Mouse (Mus musculus): ENCODE measurements at regions not wholly inside any gene's neighbourhood (a gene's known extent, or its start where the extent isn't known, plus 50 kb on each side); places are given as distances from the start of the nearest gene placed in this dataset.
"Not testable (repeated sequence)": the region's sequence is repeated elsewhere in the genome, so short reads cannot be mapped to it uniquely, and the experiment has no call there.

GRCm38 (mm10) chr16:30795501-30795904 lies 196.0 kb downstream of the Fam43a start:
- peaks cover 22% of the 10 kb centered on the region for H3K4me1 ChIP-seq
- H3K4me2 ChIP-seq: no peak overlapping the region
- H3K36me3 ChIP-seq (ENCODE audit: poor library complexity, severe bottlenecking): no peaks in the 10 kb centered on the region
- H3K9me3 ChIP-seq (replicated peaks): no peaks in the 10 kb centered on the region
- 92% methylated on average over 5 of the region's 5 CpGs for WGBS
- ATAC-seq: no peak
- H3K27ac ChIP-seq: no peak overlapping the region
- H3K9ac ChIP-seq: no peak overlapping the region
- H3K27me3 ChIP-seq: no peaks in the 10 kb centered on the region
- H3K4me3 ChIP-seq: no peak overlapping the region

GRCm38 (mm10) chr16:30796103-30796502 lies 196.6 kb downstream of the Fam43a start:
- Histone ChIP-seq H3K9ac (no peak overlapping the region), H3K27me3 (no peaks in the 10 kb centered on the region), H3K4me3 (no peak overlapping the region), H3K9me3 (replicated peaks) (no peaks in the 10 kb centered on the region), H3K36me3 (ENCODE audit: poor library complexity, severe bottlenecking) (no peaks in the 10 kb centered on the region), H3K4me2 (no peak overlapping the region), H3K4me1 (peaks cover 16% of the 10 kb centered on the region), H3K27ac (no peak overlapping the region)
- 95% methylated on average over 6 of the region's 6 CpGs for WGBS
- no peak for ATAC-seq

DNA sequence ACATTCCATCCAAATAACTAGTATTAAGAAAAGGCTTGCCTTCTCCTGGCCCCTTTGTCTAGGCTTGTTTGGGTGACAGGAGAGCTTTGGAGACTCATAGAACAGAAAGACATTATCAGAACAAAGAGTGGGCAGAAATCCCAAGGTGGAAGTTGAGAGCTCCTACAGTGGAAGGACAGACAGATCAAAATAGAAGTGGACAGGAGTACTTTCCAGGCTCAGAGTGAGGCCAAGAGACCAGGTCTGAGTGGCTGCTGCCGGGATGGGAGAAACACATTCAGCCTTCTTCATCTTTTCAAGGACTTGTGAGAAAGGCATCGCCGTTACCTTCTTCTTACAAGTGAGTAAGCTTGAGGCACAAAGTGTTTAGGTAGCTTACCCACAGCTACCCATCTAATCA lies 197.5 kb downstream of the Fam43a start:
- WGBS: 87% methylated on average over 3 of the region's 3 CpGs
- no peak for ATAC-seq

DNA sequence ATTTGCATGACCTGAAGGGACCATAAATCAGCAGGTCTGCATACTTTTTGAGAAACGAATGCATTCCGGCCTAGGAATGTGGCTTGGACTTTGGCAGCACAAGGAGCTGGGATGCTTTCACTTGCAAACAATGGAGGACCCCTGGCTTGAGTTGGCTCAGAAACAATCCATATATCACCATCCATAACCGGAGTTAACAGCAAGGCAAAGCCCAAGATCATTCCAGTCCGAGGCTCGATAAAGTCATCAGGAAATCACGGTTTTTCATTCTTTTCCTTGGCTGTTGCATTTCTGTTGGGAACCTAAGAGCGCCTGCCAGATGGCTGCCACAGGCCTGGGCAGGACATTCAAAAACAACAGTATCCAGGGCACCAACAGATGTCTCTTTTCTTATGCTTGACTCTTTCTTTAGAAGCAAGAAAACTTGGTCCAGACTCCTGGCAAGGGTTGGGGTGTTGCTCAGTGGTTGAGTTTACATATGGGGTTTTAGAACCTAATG lies 198.5 kb downstream of the Fam43a start:
- WGBS: 79% methylated on average over 7 of the region's 7 CpGs
- Histone ChIP-seq H3K4me2 (no peak overlapping the region), H3K27ac (no peak overlapping the region), H3K36me3 (ENCODE audit: poor library complexity, severe bottlenecking) (no peaks in the 10 kb centered on the region), H3K9ac (no peak overlapping the region), H3K4me3 (no peak overlapping the region), H3K27me3 (no peaks in the 10 kb centered on the region), H3K9me3 (replicated peaks) (no peaks in the 10 kb centered on the region), H3K4me1 (peaks cover 9% of the 10 kb centered on the region)
- ATAC-seq: no peak

More for the DNA sequence above, 197.5 kb downstream of the Fam43a start:
- Histone ChIP-seq H3K27ac (no peak overlapping the region), H3K4me3 (no peak overlapping the region), H3K9me3 (replicated peaks) (no peaks in the 10 kb centered on the region), H3K9ac (no peak overlapping the region), H3K4me1 (peaks cover 16% of the 10 kb centered on the region), H3K27me3 (no peaks in the 10 kb centered on the region), H3K4me2 (no peak overlapping the region), H3K36me3 (ENCODE audit: poor library complexity, severe bottlenecking) (no peaks in the 10 kb centered on the region)

DNA sequence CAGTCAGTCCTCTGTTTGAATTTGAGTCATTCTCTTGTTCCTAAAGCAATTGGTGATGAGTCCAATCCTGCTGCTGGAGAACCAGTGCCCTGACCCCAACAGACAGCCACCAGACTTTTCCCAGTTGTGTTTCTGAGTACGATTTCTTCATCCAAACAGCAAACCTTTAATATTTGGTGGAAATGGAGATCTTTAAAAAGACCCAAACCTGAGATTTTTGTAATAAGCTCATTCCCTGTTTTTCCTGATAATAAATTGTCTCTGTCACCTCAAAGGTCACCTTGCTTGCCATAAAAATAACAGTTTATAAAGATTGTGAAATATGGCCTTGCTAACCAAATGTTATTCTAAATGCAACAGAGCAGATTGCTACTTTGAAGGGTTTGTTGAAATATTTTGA lies 199.0 kb downstream of the Fam43a start:
- H3K27me3 ChIP-seq: no peaks in the 10 kb centered on the region
- no peak overlapping the region for H3K9ac ChIP-seq
- H3K27ac ChIP-seq: no peak overlapping the region
- no peak overlapping the region for H3K4me2 ChIP-seq
- 89% methylated on average over 1 of the region's 1 CpGs for WGBS
- no peaks in the 10 kb centered on the region for H3K36me3 ChIP-seq (ENCODE audit: poor library complexity, severe bottlenecking)
- no peak for ATAC-seq
- no peak overlapping the region for H3K4me3 ChIP-seq
- H3K4me1 ChIP-seq: peaks cover 4% of the 10 kb centered on the region
- H3K9me3 ChIP-seq (replicated peaks): no peaks in the 10 kb centered on the region

- Histone ChIP-seq H3K4me1 (0 out of 2 replicates have a peak, but pooled peaks cover 2% of the 10 kb centered on the region), H3K27me3 (no peaks in the 10 kb centered on the region), H3K4me2 (no peak overlapping the region), H3K9ac (no peak overlapping the region), H3K36me3 (ENCODE audit: poor library complexity, severe bottlenecking) (no peaks in the 10 kb centered on the region), H3K27ac (no peak overlapping the region), H3K9me3 (replicated peaks) (no peaks in the 10 kb centered on the region), H3K4me3 (no peak overlapping the region)
- 82% methylated on average over 12 of the region's 12 CpGs for WGBS
- no peak for ATAC-seq
Observed at GRCm38 (mm10) chr16:30799699-30800483, 200.4 kb downstream of the Fam43a start.

GRCm38 (mm10) chr16:30804018-30804417 lies 204.5 kb downstream of the Fam43a start:
- no peak overlapping the region for H3K9ac ChIP-seq
- no peak overlapping the region for H3K4me3 ChIP-seq
- H3K9me3 ChIP-seq (replicated peaks): no peaks in the 10 kb centered on the region
- no peak overlapping the region for H3K4me2 ChIP-seq
- 0 out of 2 replicates have a peak, but pooled peaks cover 2% of the 10 kb centered on the region for H3K4me1 ChIP-seq
- ATAC-seq: no peak
- H3K27me3 ChIP-seq: no peaks in the 10 kb centered on the region
- 56% methylated on average over 3 of the region's 3 CpGs for WGBS
- H3K36me3 ChIP-seq (ENCODE audit: poor library complexity, severe bottlenecking): no peaks in the 10 kb centered on the region
- no peak overlapping the region for H3K27ac ChIP-seq

- H3K9ac ChIP-seq; H3K4me3 ChIP-seq; H3K27me3 ChIP-seq; H3K36me3 ChIP-seq (ENCODE audit: poor library complexity, severe bottlenecking); H3K27ac ChIP-seq; ATAC-seq; H3K9me3 ChIP-seq (replicated peaks); H3K4me1 ChIP-seq; H3K4me2 ChIP-seq: not testable (repeated sequence)
- 97% methylated on average over 4 of the region's 4 CpGs for WGBS
Observed at GRCm38 (mm10) chr16:30806206-30806605, 206.7 kb downstream of the Fam43a start.

DNA sequence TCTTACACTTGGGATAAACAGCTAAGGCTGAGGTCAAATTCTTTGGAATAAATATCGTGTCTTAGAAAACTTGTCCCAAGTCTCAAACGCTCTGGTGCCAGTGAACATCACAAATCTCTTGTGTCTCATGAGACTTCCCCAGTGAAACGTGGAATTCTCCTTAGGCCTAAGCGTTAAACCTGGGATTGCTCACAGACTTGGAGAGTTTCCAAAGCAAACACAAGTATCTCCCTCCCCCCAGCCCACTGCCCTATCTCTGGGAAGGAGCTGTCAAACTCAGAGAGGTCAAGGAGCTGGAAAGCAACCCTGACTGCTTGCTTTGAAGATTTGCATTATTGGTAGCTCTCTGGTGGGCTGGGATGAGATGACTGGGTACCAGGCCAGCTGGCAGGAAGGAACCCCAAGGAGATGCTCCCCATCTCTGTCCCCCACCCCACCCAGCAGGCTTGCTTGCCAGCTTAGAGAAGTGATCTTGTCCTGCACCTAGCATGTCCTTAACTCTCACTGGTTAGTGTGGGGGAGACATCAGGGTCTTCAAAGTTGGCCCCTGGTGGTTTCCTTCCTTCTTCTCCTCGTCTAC lies 219.1 kb downstream of the Fam43a start:
- Histone ChIP-seq H3K4me1 (peaks cover 15% of the 10 kb centered on the region), H3K9me3 (replicated peaks) (no peaks in the 10 kb centered on the region), H3K27me3 (no peaks in the 10 kb centered on the region), H3K4me3 (no peak overlapping the region), H3K9ac (no peak overlapping the region), H3K27ac (no peak overlapping the region), H3K4me2 (no peak overlapping the region), H3K36me3 (ENCODE audit: poor library complexity, severe bottlenecking) (no peaks in the 10 kb centered on the region)
- 75% methylated on average over 5 of the region's 5 CpGs for WGBS
- ATAC-seq: no peak

DNA sequence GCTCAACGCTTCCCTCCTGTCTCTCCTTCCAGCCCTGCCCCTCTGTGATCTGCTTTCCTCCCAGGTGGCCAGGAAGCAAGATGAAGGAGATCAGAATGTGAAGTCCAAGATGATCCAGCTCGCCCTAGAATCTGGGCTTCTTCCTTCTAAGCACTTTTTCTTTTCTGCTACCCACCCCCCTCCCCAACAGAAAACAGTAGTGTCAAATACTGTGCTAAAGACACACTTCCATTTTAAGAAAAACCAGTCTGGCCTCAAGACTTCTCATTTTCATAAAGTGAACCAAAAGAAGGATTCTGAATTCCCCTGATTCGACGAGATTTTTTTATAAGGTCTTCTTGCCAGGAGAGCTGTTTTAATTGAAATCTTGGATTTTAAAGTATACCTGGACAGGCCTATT lies 219.8 kb downstream of the Fam43a start:
- peaks cover 15% of the 10 kb centered on the region for H3K4me1 ChIP-seq

DNA sequence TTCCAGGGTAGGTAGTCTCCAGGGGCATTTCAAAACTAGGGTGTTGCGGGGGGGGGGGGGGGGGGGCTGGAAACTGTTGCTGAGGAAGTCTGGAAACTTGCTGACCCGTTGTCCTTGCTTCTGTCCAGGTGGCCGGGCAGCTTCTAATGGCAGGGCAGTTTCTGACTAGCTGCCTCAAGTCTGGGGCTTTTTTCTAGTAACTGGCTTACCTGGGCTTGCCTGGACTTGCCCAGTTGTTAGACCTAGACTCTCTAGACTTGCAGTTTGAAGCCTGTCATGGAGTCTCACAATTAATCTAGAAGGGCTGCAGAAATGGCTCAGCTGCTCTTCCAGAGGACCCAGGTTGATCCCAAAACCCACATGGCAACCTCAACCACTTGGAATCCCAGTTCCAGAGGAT lies 220.7 kb downstream of the Fam43a start:
- no peak overlapping the region for H3K4me3 ChIP-seq
- no peaks in the 10 kb centered on the region for H3K27me3 ChIP-seq
- H3K4me1 ChIP-seq: peaks cover 15% of the 10 kb centered on the region
- WGBS: 83% methylated on average over 3 of the region's 3 CpGs
- ATAC-seq: no peak
- H3K27ac ChIP-seq: no peak overlapping the region
- H3K9me3 ChIP-seq (replicated peaks): no peaks in the 10 kb centered on the region
- H3K9ac ChIP-seq: no peak overlapping the region
- no peak overlapping the region for H3K4me2 ChIP-seq
- no peaks in the 10 kb centered on the region for H3K36me3 ChIP-seq (ENCODE audit: poor library complexity, severe bottlenecking)

More for the DNA sequence above, 219.8 kb downstream of the Fam43a start:
- Histone ChIP-seq H3K9ac (no peak overlapping the region), H3K9me3 (replicated peaks) (no peaks in the 10 kb centered on the region), H3K4me3 (no peak overlapping the region), H3K36me3 (ENCODE audit: poor library complexity, severe bottlenecking) (no peaks in the 10 kb centered on the region), H3K27ac (no peak overlapping the region), H3K27me3 (no peaks in the 10 kb centered on the region), H3K4me2 (no peak overlapping the region)
- no peak for ATAC-seq
- 89% methylated on average over 4 of the region's 4 CpGs for whole genome bisulfite sequencing

DNA sequence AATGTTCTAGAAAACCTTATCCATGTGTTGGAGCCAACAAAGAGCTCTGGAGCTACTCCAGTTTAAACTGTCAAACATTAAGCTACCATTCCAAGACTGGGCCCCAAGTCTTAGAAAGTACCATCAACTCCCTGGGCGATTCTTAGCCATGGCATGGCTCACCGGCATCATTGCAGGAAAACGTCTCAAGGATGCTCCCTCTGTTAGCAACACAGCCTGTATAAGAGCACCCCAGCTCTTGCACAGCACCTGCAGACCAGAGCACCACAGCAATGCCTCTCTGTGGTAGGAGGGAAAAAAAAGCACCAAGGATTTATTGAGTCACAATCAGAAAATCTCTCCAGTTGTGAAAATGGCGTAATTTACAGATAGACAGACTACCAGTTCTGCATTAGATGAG lies 221.2 kb downstream of the Fam43a start:
- no peak for ATAC-seq
- Histone ChIP-seq H3K4me2 (0 out of 2 replicates have a peak overlapping the region, but pooled peaks have one; percentile 51), H3K27me3 (no peaks in the 10 kb centered on the region)

More for the DNA sequence above, 221.2 kb downstream of the Fam43a start:
- Histone ChIP-seq H3K9me3 (replicated peaks) (no peaks in the 10 kb centered on the region), H3K4me1 (peaks cover 15% of the 10 kb centered on the region), H3K27ac (no peak overlapping the region), H3K9ac (no peak overlapping the region), H3K4me3 (no peak overlapping the region), H3K36me3 (ENCODE audit: poor library complexity, severe bottlenecking) (no peaks in the 10 kb centered on the region)
- 79% methylated on average over 4 of the region's 4 CpGs for WGBS
